Mouse (Mus musculus): ENCODE data around the gene Npb.
A peak's percentile ranks its signal among the peaks of the same experiment; 100 is the strongest.

- TF ChIP-seq CTCF (IDR thresholded peaks at IDR 0.05; ENCODE audit: low read depth) = peak; percentile 42
- no peak for TF ChIP-seq EP300 (IDR thresholded peaks at IDR 0.05; ENCODE audit: low read depth)
Observed at GRCm38 (mm10) chr11:120582268-120582981, 25.9 kb upstream of the Npb start.
